Mouse (Mus musculus) thymus, adult 2 months (tissue): Measurements from ENCODE around the gene Cntrob. TPM values are rescaled to one million over a fixed set of nuclear protein-coding genes. Genes with fewer than 3 reads are reported as not detected.

Experiments used
- DNase-seq: peaks from one replicate; pipeline ENCODE4 v3.0.0; 2021
- H3K27ac ChIP-seq: fragments of 200-500 bp; 2 replicates; pipeline ENCODE4 v1.5.1; 2012; ENCODE audit warnings: low read length, control low read depth; ENCODE audit not compliant: control insufficient read depth, insufficient read depth
- H3K27me3 ChIP-seq: fragments of 200-500 bp; 2 replicates; pipeline ENCODE4 v1.6.1; 2012; ENCODE audit warnings: mild to moderate bottlenecking, low read length, moderate library complexity, mixed read lengths; ENCODE audit not compliant: control insufficient read depth, insufficient read depth
- H3K36me3 ChIP-seq: fragments of 200-500 bp; 2 replicates; pipeline ENCODE4 v1.6.1; 2012; ENCODE audit warnings: mild to moderate bottlenecking, low read length, moderate library complexity; ENCODE audit not compliant: control insufficient read depth, insufficient read depth
- H3K4me1 ChIP-seq: fragments of 200-500 bp; replicated peaks from 2 replicates; pipeline ENCODE4 v1.6.1; 2012; ENCODE audit warnings: low read length; ENCODE audit not compliant: control insufficient read depth, insufficient read depth
- H3K4me3 ChIP-seq: fragments of 200-500 bp; 2 replicates; pipeline ENCODE4 v1.5.1; 2012; ENCODE audit warnings: mild to moderate bottlenecking, low read length, control low read depth, moderate library complexity; ENCODE audit not compliant: control insufficient read depth, insufficient read depth
- CTCF ChIP-seq: fragments of 200-500 bp; IDR thresholded peaks from 2 replicates; pipeline ENCODE4 v1.5.1; 2012; ENCODE audit warnings: mild to moderate bottlenecking, control low read depth, low read length, moderate library complexity, borderline replicate concordance; ENCODE audit not compliant: control insufficient read depth, poor library complexity, insufficient read depth; ENCODE audit errors: extremely low read depth
- POLR2A ChIP-seq: fragments of 200-500 bp; IDR thresholded peaks from 2 replicates; pipeline ENCODE4 v1.6.1; 2012; ENCODE audit warnings: mild to moderate bottlenecking, low read length, control low read depth, moderate library complexity; ENCODE audit not compliant: control insufficient read depth, poor library complexity, insufficient read depth; ENCODE audit errors: extremely low read depth
- WGBS: fragments of 180-500 bp; shearing (Covaris S2); methylation state at CpG from one replicate; pipeline ENCODE4 v1.1.7; 2018; 5-methylcytosine and 5-hydroxymethylcytosine counted together
- polyA plus RNA-seq: library from polyadenylated mRNA; depleted of rRNA; stranded (reverse); fragments of >200 nt; gene quantifications from 2 replicates; pipeline ENCODE4 v1.2.3, GENCODE M21; 2012

Gene Cntrob
- polyA plus RNA-seq, 1 experiment = 41.5 TPM

DNA sequence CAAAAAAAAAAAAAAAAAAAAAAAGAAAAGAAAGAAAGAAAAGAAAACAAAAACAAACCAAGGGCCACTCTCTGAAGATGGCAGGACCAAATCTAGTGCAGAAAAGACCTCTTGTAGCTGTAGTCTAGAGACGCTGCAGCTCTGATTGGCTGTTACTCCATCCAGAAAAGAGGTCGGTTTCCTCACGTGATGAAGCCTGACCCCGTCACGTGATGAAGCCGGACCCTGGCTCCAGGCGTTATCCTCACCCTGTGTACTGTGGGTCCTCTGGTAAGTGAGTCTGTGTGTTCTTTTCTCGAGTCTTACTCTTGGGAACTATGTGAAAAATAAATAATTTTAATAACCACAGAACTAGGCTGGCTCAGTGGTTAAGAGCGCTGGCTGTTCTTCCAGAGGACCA is 58.2 kb downstream of the Cntrob start:
- TF ChIP-seq CTCF (no peak), POLR2A (no peak)
- no peak overlapping the region for H3K27ac ChIP-seq
- no peaks in the 10 kb centered on the region for H3K27me3 ChIP-seq
- H3K4me1 ChIP-seq = peaks cover 2% of the 10 kb centered on the region
- 89% methylated on average over 9 of the region's 9 CpGs for WGBS
- H3K36me3 ChIP-seq = no peaks in the 10 kb centered on the region
- no peak overlapping the region for H3K4me3 ChIP-seq
- no peak for DNase-seq

DNA sequence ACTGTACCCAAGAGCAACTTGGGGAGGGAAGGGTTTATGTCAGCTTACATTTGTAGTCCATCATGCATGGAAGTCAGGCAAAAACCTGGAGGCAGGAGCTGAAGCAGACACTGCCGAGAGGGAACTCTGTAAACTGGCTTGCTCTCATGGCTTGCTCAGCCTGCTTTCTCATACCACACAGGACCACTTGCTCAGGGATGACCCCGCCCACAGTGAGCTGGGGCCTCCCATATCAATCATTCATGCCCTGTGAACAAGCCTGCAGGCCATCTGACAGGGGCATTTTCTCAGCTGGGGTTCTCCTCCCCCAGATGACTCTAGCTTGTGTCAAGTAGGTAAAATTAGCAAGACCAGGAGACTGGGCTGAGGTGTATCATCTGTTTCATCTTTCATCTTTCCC is 59.3 kb downstream of the Cntrob start:
- TF ChIP-seq POLR2A = no peak
- no peak for TF ChIP-seq CTCF

DNA sequence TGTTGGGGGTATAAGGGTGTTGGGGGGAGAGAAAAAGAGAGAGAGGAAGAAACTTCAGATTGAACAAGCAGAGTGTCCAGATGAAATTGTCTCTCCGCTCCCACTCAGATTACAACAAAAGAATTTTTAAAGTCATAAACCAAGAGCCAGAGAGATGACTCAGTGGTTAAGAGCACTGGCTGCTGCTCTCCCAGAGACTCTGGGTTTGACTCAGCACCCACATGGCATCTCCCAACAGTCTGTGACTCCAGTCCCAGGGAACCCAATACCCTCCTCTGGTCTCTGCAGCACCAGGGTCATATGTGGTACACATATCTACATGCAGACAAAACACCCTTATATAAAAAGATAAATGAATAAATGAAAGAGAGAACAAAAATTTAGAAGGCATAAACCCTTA is 63.5 kb downstream of the Cntrob start:
- Histone ChIP-seq H3K27me3 (no peaks in the 10 kb centered on the region), H3K4me1 (peaks cover 4% of the 10 kb centered on the region; the same call in 1 of the 2 replicates)
- 100% methylated on average over 1 of the region's 1 CpGs for WGBS

More for the DNA sequence above, 59.3 kb downstream of the Cntrob start:
- H3K4me1 ChIP-seq = peaks cover 2% of the 10 kb centered on the region
- 86% methylated on average over 2 of the region's 2 CpGs for WGBS
- no peaks in the 10 kb centered on the region for H3K27me3 ChIP-seq
- no peaks in the 10 kb centered on the region for H3K36me3 ChIP-seq
- DNase-seq = no peak
- H3K4me3 ChIP-seq = no peak overlapping the region
- H3K27ac ChIP-seq = no peak overlapping the region

DNA sequence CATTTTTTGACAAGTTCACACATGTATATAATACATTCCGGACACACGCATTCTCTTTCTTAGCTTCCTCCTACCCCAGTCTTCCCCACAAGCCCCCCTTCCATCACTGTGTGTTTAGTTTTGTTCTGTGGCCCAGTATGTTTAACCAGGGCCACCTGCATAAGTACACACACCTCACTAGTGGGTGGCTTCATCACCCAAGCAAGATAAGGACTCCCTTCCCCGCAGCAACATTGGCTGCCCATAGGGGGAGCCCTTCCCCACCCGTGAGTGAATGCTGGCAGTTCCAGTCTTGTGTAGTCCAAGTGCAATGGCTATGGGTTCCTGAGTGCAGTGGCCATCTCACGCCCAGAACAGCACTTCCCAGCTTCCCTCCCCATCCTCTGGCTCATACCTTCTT is 65.3 kb downstream of the Cntrob start:
- TF ChIP-seq CTCF = peak; percentile 89
- TF ChIP-seq POLR2A = no peak
- H3K27me3 ChIP-seq = no peaks in the 10 kb centered on the region
- peaks cover 4% of the 10 kb centered on the region; the same call in 1 of the 2 replicates for H3K4me1 ChIP-seq
- no peaks in the 10 kb centered on the region for H3K36me3 ChIP-seq
- DNase-seq = peak; percentile 69
- 50% methylated on average over 5 of the region's 5 CpGs for WGBS
- H3K27ac ChIP-seq = no peak overlapping the region
- H3K4me3 ChIP-seq = no peak overlapping the region

More for the DNA sequence above, 63.5 kb downstream of the Cntrob start:
- no peaks in the 10 kb centered on the region for H3K36me3 ChIP-seq
- no peak overlapping the region for H3K27ac ChIP-seq
- TF ChIP-seq POLR2A (no peak), CTCF (no peak)
- no peak for DNase-seq
- H3K4me3 ChIP-seq = no peak overlapping the region

DNA sequence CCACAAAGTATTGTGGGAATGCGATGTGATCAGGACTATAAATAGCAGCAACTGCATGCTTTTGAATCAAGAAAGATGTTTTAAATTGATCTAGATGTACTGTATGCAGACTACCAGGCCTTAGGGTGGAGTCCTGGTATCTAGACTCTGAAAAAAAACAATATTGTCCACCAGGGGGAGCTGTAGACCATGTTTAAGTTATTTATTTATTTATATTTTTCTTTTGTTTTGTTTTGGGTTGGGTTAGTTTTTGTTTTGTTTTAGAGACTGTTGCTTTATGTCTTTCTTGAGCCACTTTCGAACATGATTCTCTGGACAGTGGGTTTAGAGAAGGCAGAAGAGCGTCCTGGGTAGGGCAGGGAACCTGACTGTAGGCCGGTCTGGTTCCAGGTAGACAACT is 65.8 kb downstream of the Cntrob start:
- no peak for DNase-seq

DNA sequence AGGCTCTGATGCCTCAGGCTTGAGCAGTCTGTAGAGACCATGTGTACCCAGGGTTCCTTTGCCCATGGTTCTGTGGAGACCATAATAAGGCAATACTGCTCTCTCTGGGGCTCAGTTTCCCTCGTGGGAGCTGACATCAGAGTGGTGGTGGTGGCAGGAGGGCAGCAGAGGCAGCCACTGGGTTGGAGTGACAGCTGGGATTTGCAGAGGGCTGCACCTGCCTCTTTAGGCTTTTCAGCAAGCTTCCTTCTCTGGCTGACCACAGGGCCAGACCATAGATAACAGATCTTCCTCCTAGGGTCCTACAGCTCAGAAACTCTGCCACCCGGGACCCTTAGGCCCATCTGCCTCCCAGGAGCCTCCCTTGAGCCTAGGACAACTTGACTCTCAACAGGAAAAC is 66.5 kb downstream of the Cntrob start:
- no peak overlapping the region for H3K4me3 ChIP-seq
- no peaks in the 10 kb centered on the region for H3K36me3 ChIP-seq
- DNase-seq = no peak
- peaks cover 4% of the 10 kb centered on the region; the same call in 1 of the 2 replicates for H3K4me1 ChIP-seq
- H3K27ac ChIP-seq = no peak overlapping the region
- no peak for TF ChIP-seq CTCF
- no peak for TF ChIP-seq POLR2A
- 62% methylated on average over 2 of the region's 2 CpGs for WGBS
- no peaks in the 10 kb centered on the region for H3K27me3 ChIP-seq

More for the DNA sequence above, 65.8 kb downstream of the Cntrob start:
- Histone ChIP-seq H3K36me3 (no peaks in the 10 kb centered on the region), H3K4me1 (peaks cover 4% of the 10 kb centered on the region; the same call in 1 of the 2 replicates), H3K27ac (peak overlapping the region; percentile 32; the same call in 1 of the 2 replicates), H3K27me3 (no peaks in the 10 kb centered on the region), H3K4me3 (peak overlapping the region; percentile 15; the same call in 1 of the 2 replicates)
- 51% methylated on average over 4 of the region's 4 CpGs for WGBS
- TF ChIP-seq CTCF = no peak
- no peak for TF ChIP-seq POLR2A

DNA sequence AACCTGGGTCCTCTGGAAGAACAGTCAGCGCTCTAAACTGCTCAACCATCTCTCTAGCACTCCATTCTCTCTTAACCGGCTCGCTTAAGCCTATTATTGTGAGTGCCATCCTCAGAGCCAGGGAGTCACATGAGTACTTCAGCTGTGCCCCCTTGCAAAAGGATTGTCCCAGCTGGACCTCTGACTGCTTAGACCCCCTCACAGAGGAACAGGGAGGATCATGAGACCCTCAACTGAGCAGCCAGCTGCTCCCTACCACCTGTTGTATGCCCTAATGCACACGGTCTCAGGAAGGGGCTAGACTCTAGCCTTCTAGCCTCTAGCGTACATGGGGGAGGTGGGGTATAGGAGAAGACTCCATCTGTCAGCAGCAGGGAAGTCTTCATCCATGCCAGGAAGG is 68.8 kb downstream of the Cntrob start:
- no peak for TF ChIP-seq POLR2A
- TF ChIP-seq CTCF = no peak
- no peaks in the 10 kb centered on the region for H3K36me3 ChIP-seq
- no peaks in the 10 kb centered on the region for H3K27me3 ChIP-seq
- 89% methylated on average over 5 of the region's 5 CpGs for WGBS
- H3K4me1 ChIP-seq = peaks cover 4% of the 10 kb centered on the region; the same call in 1 of the 2 replicates
- H3K27ac ChIP-seq = no peak overlapping the region
- H3K4me3 ChIP-seq = no peak overlapping the region
- no peak for DNase-seq
